Mouse (Mus musculus): ENCODE data around the gene Nipa1.

Nipa1 gene

DNA sequence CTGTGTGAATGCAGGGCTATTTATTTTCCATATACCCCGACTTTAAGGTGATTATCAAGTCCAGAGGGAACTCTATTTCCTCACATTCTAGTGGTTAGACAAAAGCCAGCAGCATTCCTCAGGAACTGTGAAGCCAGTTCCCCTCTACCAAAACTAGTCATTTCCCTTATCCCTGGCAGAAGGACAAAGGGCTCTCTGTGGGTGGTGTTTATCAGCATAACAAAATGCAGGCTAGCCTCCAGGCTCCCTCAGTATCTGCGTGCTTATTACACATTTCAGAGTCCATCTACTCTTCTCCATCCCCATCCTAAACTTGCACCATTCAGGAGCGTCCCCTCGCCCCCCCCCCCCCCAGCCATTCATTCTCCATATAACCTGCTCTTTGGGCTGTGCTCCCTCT lies 20.8 kb downstream of the Nipa1 start:
- DNase-seq: no peak

DNA sequence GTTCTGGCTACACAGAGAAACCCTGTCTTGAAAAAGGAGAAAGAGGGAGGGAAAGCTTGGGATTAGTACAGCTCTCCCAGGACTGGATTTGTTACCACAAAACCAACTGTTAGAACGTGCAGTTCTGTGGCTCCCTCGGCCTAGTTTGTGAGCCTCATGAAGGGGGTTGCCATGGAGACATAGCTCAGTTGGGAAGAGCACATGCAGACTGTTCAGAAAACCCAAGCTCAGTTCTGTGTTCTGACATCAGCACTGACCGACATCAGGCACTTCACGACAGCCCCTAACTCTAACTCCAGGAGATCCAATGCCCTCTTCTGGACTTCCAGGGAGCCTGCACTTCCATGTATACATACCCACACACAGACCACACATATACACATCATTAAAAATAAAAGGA lies 24.7 kb downstream of the Nipa1 start:
- DNase-seq: no peak

DNA sequence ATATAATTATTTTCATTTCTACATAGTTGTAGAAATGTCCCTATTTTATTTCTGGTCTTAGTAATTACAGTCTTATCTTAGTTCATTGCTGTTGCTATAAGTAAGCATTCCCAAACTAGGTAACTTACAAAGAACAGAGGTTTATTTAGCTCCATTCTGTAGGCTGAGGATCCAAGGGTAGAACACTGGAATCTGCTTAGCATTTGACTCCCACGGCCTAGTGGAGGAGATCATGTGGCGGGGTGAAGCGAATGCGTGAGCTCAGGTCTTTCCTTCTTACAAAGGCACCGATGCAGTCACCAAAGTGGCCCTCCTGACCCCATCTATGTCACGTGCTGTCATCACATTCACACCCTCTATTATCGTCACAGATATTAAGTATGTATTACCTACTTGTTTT lies 27.9 kb downstream of the Nipa1 start:
- DNase-seq: no peak

DNA sequence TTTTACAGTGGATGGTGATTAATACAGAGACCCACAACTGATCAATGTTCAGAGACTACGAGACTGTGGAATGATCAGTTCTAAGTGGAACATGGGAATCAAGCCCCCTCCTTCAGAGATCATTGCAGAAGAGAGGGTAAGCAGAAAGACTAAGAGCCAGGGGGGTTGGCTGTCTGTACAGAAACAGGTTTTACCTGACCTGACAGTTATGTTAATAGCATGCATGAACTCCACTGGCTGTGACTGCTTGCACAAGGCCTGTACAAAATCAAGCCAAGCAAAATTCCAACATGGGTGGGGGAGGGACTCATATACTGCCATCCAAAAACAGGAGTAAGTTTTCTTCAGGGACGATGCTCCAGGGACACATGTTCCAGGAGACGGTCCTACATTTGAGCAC lies 28.6 kb downstream of the Nipa1 start:
- DNase-seq: no peak

DNA sequence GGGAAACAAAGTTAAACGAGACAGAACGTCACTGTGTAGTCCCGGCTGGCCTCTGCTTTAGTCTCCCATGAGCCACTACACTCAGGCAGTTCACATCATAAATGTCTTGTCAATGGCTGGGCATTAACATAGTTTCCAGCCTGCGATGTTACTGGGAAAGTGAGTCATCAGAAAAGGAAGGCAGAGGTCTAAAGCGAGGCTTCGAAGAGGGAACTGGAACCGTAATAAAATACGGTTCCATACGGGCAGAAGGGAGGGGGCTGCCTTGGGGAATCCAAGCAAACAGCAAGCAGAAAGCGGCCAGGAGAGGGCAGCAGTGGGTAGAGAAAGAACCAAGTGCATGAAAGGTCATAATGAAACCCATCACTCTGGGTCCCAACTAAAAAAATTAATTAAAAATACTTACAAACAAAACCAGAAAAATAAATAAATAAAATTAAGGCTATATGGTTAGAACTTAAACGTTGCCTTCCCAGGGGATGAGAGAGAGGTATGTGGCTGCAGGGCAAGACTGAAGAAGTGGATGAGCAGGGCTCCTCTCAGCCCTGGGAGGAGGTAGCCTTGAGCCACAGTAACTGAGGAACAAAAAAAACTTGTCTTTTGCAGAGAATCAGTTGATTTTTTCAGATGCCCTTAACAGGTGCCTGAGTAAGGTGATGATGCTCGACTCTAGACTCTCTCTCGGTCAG lies 33.1 kb downstream of the Nipa1 start:
- peak; percentile 91 for DNase-seq

DNA sequence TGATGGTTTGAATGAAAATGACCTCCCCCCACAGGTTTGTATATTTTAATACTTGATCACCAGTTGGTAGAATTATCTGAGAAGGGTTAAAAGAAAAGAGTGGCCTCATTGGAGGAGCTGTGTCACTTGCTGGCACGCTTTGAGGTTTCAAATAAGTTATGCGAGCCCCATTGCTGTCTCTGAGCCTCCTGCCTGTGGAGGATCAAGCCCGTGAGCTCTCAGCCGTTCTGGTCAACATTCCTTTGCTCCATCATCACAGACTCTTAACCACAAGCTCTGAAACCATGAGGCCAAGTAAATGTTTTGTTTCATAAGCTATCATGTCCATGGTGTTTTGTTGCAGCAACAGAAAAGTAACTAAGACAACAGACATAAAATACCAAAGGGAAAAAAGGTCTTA lies 35.0 kb downstream of the Nipa1 start:
- no peak for DNase-seq

DNA sequence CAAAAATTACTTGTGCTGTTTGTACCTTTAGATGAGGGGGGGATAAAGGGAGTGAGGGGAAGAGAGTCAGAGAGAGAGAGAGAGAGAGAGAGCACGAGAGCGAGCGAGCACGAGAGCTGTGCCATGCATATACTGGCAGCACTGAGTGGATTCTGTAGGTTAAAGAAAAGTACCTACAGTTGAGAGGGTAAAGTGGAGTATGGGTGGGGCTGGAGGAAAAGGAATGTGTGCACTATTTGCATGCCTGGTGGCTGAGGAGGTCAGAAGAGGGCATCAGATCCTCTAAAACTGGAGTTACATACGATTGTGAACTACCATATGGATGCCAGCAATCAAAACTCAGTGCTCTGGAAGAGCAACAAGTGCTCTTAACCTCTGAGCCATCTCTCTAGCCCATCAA lies 36.6 kb downstream of the Nipa1 start:
- DNase-seq: peak; percentile 50

DNA sequence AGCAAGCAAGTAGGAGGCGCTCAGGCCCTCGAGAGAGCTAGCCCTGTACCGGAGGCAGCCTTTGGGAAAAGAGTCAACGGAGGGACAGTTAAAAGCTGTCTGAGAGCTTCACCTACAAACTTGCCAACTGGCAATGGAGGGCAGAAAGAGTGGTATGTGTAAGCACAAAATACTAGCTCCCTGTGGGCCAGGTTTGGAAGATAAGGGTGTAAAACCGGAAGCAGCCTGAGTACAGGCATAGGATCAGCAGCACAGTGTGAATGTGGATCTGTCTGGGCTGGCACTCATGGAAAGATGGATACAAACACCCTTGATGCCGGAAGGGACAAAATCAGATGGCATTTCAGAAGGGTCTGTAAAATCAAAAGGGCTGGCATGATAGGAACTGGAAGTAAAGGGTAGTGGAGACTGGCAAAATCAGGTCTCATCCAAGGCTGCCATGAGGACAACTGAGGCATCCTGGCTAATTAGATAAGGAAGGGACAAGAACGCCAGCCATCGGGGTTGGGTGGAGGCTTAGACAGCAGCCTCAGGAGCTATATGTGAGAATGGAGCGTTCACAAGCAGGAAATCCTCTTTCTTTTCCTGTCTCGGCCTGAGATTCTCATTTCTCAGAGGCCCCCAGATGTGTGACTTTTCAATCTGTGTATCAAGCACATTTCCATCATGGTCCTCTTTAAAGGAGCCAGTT lies 37.6 kb downstream of the Nipa1 start:
- DNase-seq: no peak

DNA sequence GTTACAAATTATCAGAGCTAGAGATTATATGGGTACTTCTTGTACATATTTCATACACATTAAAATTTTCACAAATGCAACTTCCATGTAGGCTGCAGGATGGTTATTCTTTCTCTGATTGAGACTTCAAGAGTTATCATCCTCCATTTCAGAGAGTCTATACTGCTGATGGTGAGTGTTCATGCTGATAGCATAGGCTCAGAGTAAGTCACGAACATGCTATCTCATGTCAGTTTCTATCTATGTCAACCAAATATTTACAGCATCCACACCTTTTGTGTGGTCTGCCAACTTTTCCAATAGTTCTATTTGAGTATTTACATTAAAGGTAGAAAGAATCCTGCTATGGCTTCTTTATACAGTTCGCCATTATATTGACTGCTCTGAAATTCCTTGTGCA lies 38.2 kb downstream of the Nipa1 start:
- DNase-seq: no peak

DNA sequence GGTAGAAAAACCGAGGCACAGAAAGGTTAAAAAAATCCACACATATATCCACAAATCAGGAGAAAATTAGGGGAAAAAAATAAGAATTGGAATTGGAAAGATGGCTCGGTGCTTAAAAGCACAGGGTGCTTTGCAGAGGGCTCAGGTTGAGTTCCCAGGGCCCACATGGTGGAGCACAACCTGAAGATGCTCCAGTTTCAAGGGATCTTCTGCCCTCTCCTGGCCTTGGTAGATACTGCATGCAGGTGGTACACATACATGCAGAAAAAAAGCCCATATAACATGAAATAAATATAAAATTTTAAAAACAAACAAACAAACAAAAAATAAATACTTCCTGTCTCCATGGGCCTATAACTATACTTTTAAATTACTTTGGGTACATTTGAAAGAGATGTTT lies 45.3 kb downstream of the Nipa1 start:
- no peak for DNase-seq

DNA sequence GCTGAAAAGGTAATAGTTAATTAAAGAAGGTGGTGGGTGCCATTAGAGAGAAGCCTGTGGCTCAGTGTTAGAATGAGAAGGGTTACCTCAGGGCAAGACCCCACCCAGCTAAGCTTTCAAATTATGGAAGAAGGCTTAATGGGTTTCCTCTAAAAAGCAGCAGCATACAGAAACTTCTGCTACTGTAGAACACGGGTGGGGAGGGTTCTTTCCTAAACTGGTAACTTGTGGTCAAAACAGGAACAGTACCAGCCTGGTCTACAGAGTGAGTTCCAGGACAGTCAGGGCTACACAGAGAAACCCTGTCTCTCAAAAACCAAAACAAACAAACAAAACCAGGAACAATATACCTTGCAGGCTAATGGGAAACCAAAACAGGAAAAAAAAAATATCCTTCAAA lies 50.3 kb downstream of the Nipa1 start:
- peak; percentile 58 for DNase-seq

DNA sequence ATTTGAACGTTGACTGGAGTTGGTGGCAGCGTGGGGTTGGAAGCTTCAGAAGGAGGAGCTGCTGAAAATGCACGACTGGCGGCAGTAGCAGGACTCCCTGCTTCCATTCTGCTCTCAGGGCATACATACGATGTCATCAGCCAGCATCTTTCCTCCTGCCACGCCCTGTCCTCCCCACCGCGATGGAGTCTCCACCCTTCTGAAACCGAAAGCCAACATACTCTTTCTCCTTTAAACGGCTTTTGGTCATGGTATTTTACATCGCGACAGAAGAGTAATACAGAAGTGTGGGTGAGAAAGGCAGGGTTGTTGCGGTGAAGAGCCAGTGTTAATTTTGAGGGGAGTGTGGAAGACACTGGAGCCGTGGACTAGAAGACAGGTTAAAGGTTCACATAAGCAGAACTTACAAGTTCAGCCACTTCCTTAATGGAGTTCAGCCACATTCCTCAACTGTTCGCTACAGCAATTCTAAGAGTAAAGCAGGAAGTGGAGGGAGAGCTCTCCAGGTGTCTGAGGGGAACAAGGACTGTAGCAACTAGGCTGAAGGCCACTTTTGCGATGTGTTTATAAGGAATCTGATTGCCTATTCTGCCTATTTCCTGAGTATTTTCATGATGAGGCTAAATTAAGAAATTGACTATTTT lies 51.4 kb downstream of the Nipa1 start:
- DNase-seq: peak; percentile 62

DNA sequence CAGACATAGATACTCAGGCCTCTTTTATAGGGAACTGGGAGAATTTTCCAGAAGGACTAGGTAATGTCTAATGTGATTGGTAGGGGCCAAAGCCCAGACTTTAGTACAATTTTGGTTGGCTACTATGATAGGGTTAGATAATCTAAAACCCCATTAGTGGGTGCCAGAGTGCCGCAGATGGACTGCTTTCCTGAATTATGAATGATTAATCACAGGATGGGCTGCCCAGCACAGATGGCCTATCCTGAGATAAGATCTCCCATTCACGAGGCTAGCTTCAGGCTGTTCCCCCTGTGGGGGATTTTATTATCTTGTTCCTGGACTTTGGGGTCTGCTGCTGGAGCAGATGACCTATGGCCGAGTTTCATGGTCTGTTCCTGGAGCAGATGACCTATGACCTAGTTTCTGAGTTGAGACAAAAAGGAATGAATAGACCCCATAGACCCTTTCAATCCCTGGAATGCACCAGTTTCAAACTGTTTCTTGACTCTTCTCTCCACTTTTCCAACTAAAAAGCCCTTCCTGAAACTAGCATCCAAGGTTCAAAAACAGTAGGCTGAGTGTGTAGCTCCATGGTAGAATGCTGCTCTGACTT lies 52.8 kb downstream of the Nipa1 start:
- no peak for DNase-seq

DNA sequence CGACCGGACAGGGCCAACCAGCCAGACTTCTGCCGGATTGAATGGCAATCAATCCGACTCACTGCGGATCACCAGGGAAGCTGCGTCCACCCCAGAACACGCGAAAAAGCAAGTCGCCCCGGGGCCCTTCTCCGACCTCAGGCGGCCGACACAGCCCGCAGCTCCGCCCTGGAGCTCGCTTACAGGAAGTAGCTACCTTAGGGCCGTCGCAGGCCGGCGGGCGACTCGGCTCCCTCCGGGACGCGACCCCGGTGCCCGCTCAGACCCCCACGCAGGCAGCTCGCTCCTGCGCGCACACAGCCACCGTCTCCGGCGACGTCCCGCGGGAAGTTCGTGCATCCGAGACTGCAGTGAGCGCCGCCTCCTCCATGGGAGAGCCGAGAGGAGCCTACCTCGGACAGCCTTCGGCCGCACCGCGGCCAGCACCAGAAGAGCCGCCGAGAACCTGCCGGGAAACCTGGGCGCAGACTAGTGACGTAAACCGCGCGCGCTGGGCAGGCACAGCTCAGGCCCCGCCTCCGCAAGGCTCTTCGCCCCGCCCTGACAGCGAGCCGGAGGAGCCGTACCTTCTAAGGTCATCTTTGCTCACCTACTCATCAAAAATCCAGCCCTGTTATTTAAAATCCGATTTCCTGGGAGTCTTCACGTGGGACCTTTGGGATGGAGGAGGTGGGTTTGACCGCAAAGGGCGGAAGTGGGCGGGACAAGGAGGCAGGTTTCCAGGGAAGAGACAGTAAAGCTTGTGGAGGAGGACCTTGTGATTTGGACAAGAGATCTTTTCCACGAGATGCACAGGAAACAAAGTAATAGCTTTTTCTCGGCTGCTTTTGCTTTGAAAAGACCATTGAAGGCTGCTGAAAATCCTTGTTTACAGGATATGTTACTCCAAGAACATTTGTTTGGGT lies 57.5 kb downstream of the Nipa1 start, which contains the start of gene Nipa2:
Gene Nipa2, minus strand, starts transcription at position 473 of the 905 bp plus-strand sequence.
- DNase-seq: peak; percentile 94

DNA sequence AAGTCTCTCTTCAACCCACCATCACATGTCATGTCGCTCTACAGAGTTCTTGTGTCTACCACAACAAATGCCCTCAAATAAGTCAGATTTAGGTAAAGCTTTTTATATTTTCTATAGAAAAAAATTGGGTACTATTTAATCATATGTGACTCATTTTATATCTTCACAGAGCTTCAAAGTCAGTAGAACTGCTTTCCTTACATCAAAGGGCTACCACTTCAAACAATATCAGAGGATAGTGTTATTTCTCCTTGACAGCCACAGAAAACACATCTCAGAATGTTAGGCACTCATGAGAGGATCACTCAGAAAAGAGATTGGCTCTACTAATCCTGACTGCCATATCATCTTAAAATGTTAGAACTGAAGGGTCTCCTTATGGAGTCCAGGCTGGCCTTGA lies 59.2 kb downstream of the Nipa1 start:
- no peak for DNase-seq

DNA sequence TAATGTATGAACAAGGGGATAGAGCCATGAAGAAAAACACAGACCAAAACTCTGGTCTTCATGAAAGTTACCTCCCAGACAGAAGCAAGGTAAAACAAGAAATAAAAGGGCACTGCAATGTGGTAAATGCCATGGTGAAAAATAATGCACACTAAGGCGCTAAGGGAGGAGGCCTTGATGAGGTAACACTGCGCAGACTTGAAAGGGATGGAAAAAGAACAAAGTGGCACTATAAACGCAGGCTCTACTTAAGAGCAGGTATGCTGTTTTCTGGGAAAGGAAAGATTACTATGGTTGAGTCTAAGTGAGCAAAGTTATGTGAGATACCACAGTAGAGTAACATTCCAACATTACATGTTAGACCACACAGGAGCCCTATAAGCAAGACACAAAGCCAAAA lies 60.0 kb downstream of the Nipa1 start:
- DNase-seq: no peak

DNA sequence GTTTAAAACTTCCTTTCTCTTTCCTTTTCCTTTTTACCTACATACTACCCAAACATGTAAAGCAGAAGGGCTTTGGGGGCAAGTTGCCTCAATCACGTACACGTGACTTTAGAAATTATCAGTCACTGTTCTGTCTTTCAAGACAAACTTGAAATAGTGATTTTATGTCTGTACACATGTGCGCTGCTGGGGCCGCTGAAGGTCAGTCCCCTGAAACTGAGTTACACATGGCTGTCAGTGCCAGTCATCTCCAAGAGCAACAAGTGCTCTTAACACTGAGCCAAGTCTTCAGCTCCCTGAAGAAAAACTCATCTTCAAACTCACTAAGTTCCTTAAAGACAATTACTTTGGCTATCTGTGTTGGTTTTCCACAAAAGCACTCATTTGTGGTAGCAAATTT lies 61.8 kb downstream of the Nipa1 start:
- no peak for DNase-seq

DNA sequence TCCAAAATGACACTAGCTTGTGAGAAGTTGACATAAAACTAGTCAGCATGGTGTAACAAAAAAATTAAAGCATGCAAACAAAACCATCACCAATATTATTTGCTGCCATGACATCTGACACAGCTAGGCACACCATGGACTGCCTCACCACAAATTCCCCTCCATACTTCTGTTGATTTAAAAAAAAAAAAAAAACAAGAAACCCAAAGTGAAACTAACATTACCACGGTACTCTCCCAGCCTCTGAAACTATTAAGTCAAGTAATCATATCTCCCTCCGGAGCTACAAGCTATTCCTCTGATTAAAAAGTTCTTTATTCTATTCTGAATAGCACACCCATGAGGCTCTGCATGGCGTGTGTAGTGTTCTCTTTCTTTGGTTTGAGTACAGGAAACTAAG lies 62.6 kb downstream of the Nipa1 start:
- no peak for DNase-seq

DNA sequence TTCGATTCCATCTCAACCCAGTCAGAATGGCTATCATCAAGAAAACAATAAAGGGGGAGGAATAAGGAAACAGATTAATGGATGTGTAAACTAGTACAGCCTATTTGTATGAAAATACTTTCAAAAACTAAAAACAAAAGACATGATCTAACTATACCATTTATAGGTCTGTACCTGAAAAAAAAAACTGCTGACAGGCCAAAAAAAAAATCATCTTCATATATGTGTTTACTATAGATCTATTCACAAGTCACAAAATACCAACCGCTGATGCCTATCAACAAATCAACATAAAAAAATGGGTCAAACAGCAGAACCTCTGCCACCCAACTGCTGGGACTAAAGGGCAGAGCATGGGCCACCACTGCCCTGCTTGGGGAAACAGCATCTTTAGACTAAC lies 63.7 kb downstream of the Nipa1 start:
- DNase-seq: no peak

DNA sequence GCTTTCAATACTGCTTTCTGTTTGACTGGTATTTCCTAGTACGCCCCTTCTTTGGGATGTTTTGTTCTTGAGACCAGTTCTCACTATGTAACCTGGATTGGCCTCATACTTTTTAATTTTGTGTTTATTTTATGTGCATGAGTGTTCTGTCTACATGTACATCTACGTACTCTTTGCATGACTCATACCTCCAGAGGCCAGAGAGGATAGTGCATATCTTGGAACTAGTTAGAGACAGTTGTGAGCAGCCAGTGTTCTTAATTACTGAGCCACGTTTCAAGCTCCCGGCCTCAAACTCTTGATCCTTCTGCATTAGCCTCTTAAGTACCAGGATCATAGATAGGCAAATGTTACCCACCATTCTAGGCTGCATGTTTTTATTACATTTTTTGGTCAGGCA lies 81.4 kb downstream of the Nipa1 start:
- no peak for DNase-seq

DNA sequence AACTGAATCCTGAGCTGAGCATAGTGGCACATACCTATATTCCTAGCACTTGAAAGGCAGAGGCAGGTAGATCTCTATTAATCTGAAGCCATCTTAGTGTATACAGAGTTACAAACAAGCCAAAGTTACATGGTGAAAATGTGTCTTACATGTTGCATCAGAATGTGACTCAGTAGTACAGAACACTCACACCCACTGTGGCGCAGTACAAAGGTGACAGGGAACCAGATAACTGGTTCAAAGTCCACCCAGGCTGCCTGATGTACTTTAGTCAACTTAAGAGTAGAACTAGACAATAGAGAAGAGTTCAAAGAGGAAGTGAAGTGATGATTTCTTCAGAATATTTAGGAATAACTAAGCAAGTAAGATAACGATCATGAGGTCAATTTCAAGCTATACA lies 84.7 kb downstream of the Nipa1 start:
- no peak for DNase-seq

DNA sequence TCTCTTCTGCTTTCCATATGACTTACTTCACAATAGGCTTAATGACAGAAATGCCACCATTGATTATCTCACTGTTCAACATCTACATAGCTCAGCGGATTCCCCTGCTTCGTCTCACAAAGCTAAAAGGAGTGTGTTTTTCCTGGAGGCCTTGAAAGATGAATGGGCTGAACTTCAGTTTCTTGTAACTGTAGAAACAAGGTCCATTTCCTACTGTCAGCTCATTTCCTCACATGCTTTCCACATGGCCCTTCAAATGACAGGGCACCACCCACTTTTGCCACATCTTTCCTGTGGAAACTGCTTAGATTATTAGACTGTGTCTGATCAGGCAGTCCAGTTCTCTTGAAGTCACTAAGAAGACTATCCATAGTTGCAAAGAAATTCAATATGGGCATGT lies 91.1 kb downstream of the Nipa1 start:
- DNase-seq: no peak
